Mouse (Mus musculus) forebrain, embryonic 14.5 days (tissue): ENCODE data around the gene Khdrbs1. TPM values are rescaled to one million over a fixed set of nuclear protein-coding genes. Genes with fewer than 3 reads are reported as not detected.

Experiments used
- ATAC-seq: fragments of 200-750 bp; cut with Nextera tagmentation; 2 replicates; pipeline ENCODE4 v1.8.0; 2017; ENCODE audit warnings: mild to moderate bottlenecking, moderate library complexity
- DNase-seq: peaks from one replicate; pipeline ENCODE4 v3.0.0-alpha.2; 2015; ENCODE audit warnings: low spot score
- H3K27ac ChIP-seq: fragments of 300-500 bp; sonication (generic); 2 replicates; pipeline ENCODE4 v1.5.1; 2014; ENCODE audit warnings: low read depth, mild to moderate bottlenecking, control low read depth, low read length, moderate library complexity
- H3K27me3 ChIP-seq: fragments of 300-500 bp; sonication (generic); replicated peaks from 2 replicates; pipeline ENCODE4 v1.6.1; 2014; ENCODE audit warnings: low read length, control low read depth, mixed read lengths; ENCODE audit not compliant: control insufficient read depth, insufficient read depth
- H3K36me3 ChIP-seq: fragments of 300-500 bp; sonication (generic); 2 replicates; pipeline ENCODE4 v1.6.1; 2014; ENCODE audit warnings: low read length, control low read depth; ENCODE audit not compliant: control insufficient read depth, insufficient read depth
- H3K4me1 ChIP-seq: fragments of 300-500 bp; sonication (generic); 2 replicates; pipeline ENCODE4 v1.6.1; 2014; ENCODE audit warnings: antibody characterized with exemption, low read length, control low read depth; ENCODE audit not compliant: control insufficient read depth, insufficient read depth
- H3K4me2 ChIP-seq: fragments of 300-500 bp; sonication (generic); 2 replicates; pipeline ENCODE4 v1.6.1; 2014; ENCODE audit warnings: mild to moderate bottlenecking, control low read depth, low read length
- H3K4me3 ChIP-seq: fragments of 300-500 bp; sonication (generic); 2 replicates; pipeline ENCODE4 v1.5.1; 2014; ENCODE audit warnings: low read depth, low read length, control low read depth
- H3K9ac ChIP-seq: fragments of 300-500 bp; sonication (generic); 2 replicates; pipeline ENCODE4 v1.6.1; 2014; ENCODE audit warnings: mild to moderate bottlenecking, low read length, control low read depth, moderate library complexity
- H3K9me3 ChIP-seq: fragments of 300-500 bp; sonication (generic); replicated peaks from 2 replicates; pipeline ENCODE4 v1.6.1; 2016; ENCODE audit warnings: low read length, control low read depth, mixed read lengths; ENCODE audit not compliant: control insufficient read depth
- WGBS: fragments of 180-500 bp; shearing (Covaris S2); extraction: QIAGEN DNeasy Blood & Tissue Kit; methylation state at CpG from one replicate; pipeline ENCODE4 v1.1.7; 2014; 5-methylcytosine and 5-hydroxymethylcytosine counted together
- polyA plus RNA-seq: library from polyadenylated mRNA; unstranded; fragments of >200 nt; fragmentation: Nextera tagmentation; extraction: Ambion mirVana; gene quantifications from 2 replicates; pipeline ENCODE4 v1.2.1, GENCODE M21; 2014

Gene Khdrbs1
- polyA plus RNA-seq, 1 experiment from 2014 or later, result 133 TPM

DNA sequence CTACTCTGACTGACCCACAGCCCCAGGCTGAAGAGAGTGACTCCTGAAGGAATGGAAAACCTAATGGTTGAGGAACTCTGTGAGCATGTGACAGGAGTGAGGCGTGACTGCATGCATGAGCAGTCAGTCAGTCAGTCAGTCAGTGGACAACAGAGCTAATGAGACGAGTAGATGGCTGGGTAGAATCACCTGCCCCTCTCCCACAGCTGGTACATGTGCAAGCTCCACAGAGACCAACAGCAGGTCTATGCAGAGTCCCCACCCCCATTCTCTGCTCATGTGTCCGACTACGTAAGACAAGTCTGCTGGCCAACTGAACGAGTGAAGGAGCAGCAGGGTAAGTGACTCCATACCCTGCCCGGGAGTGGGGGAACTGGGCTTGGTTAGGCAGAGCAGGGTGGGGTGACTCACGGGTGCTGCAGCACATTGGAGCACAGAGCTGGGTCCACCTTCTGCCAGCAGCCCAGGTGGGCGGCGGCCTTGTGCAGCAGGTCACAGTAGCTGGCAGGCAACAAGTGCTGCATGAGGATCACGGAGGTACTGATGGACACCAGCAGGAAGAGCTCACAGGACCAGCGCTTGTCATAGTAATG lies 58.1 kb downstream of the Khdrbs1 start:
- 89% methylated on average over 11 of the region's 11 CpGs for WGBS
- ATAC-seq, result no peak
- Histone ChIP-seq H3K27ac (no peak overlapping the region), H3K4me3 (no peak overlapping the region), H3K27me3 (no peaks in the 10 kb centered on the region), H3K36me3 (peaks cover 94% of the 10 kb centered on the region), H3K4me1 (no peaks in the 10 kb centered on the region), H3K4me2 (no peak overlapping the region), H3K9ac (no peak overlapping the region), H3K9me3 (no peaks in the 10 kb centered on the region)
- DNase-seq, result no peak

DNA sequence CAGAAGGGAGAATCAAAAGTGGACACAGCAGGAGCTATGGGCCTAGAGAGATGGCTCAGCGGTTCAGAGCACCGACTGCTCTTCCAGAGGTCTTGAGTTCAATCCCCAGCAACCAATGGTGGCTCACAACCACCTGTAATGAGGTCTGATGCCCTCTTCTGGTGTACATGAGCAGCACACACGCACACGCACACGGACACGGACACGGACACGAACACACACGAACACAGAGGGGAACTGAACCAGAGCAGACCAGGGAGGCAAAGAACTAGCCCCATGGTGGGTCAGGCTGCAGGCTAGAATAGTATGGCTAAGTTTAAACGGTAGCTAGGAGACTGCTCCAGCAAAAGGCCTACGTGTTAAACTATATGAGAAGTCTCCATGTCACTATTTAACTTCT lies 60.3 kb downstream of the Khdrbs1 start:
- ATAC-seq, result no peak
- no peaks in the 10 kb centered on the region for H3K27me3 ChIP-seq
- H3K9ac ChIP-seq, result no peak overlapping the region
- H3K4me1 ChIP-seq, result no peaks in the 10 kb centered on the region
- peaks cover 96% of the 10 kb centered on the region for H3K36me3 ChIP-seq
- WGBS, result 93% methylated on average over 11 of the region's 11 CpGs
- no peaks in the 10 kb centered on the region for H3K9me3 ChIP-seq
- DNase-seq, result no peak
- H3K4me2 ChIP-seq, result no peak overlapping the region
- H3K4me3 ChIP-seq, result no peak overlapping the region
- no peak overlapping the region for H3K27ac ChIP-seq

DNA sequence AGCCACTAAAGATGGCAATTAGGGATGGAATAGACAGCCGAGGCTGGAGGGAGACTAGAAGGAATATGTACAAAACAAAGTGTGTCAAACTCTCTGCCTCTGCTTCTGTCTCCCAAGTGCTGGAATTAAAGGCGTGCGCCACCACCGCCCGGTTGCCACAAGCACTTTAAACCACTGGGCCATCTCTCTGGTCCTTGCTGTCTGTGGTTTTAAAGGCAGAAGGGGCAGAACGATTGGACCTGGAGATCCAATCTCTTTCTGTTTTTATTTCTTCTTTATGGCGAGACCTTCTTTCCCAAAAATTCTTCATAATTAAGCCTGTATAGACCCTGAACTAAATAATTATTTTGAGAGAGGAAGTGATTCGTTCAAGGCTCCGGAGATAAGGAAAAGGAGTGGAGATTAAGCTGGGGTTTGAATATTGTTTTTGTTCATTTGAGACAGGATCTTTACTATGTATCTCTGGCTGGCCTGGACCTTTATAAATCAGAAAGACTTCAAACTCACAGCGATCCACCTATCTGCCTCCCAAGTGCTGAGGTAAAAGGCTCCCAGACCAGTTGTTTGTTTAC lies 69.1 kb downstream of the Khdrbs1 start:
- H3K4me2 ChIP-seq, result peak overlapping the region; percentile 97
- peak overlapping the region; percentile 96 for H3K9ac ChIP-seq
- H3K27me3 ChIP-seq, result no peaks in the 10 kb centered on the region
- ATAC-seq, result no peak
- WGBS, result 12% methylated on average over 10 of the region's 10 CpGs
- H3K9me3 ChIP-seq, result no peaks in the 10 kb centered on the region
- peaks cover 3% of the 10 kb centered on the region; the same call in 1 of the 2 replicates for H3K4me1 ChIP-seq
- no peak for DNase-seq
- H3K27ac ChIP-seq, result peak overlapping the region; percentile 58; the same call in 1 of the 2 replicates
- peak overlapping the region; percentile 98 for H3K4me3 ChIP-seq
- peaks cover 29% of the 10 kb centered on the region for H3K36me3 ChIP-seq

DNA sequence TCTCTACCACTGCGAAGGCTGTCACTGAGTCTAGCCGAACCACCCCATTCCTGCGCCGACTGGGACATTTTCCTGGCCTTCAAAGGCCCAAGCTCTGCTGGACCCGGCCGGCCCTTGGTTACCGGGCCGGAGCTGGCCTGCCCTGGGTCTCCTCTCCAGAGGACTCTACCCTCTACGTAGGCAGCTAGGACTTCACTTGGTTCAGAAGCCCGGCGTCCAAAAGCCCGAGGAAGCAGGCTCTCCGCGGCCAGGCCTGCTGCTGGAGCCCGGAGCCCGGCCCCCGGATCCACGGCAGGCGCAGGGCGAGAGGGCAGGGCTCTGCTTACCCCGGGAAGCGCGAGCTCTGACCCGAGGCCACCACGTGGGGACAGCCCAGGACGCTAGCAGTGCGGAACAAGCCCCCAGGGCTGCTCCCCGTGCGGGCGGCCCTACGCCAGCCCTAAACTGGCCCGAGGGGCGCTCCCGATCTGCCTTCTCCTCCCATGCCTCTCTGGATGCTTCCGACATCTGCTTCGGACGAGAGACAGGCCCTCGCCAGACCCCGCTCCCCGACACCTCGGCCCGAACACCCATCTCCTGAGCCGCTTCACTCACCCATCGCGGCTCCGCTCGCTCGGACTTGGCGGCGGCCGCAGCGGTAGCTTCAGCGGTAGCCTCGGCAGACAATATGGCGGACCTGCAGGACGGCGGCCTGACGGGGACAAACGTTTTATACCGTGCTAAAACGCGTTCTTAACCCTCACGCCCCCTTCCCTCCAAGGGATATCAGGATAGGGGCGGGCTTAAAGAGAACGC lies 69.8 kb downstream of the Khdrbs1 start, which contains the start of gene Kpna6:
Gene Kpna6 (minus strand): TSS at position 685 of the 795 bp plus-strand sequence.
- ATAC-seq (peak; percentile 94), DNase-seq (peak; percentile 95)
- H3K27ac ChIP-seq, result peak within 1 kb of the TSS; percentile 88
- H3K4me2 ChIP-seq, result peak within 1 kb of the TSS; percentile 97
- under 1% methylated on average over 65 of the region's 65 CpGs for WGBS
- peaks cover 24% of the 10 kb centered on the region for H3K36me3 ChIP-seq
- H3K4me1 ChIP-seq, result peaks cover 3% of the 10 kb centered on the region; the same call in 1 of the 2 replicates
- H3K4me3 ChIP-seq, result peak within 1 kb of the TSS; percentile 98
- peak within 1 kb of the TSS; percentile 96 for H3K9ac ChIP-seq
- no peaks in the 10 kb centered on the region for H3K27me3 ChIP-seq
- no peaks in the 10 kb centered on the region for H3K9me3 ChIP-seq

DNA sequence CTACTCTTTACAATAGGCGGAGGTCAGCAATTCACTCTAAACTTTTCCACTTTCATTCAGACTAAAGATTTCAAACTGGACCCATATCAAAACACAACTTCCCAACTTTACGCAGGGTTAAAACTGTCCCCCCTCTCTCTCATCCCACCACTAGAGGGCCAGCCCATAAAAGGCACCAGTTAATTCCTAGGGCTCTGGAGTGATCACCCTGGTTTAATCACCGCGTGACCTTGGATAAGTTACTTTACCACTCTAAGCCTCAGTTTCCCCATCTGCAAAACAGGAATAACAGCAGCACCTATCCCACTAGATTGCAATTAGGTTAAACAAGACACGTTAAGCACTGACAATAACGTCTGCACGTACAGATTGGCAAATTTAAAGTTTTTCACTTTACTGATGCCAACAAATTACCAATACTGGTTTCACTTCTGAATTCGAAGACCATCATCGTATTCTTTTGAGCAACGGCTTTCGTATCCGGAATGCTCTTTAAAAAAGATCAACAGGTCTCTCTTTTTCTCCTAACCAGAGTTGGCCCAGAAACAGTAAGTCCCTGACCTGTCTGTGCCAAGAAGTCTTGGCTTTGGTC lies 70.5 kb downstream of the Khdrbs1 start:
- H3K27me3 ChIP-seq, result no peaks in the 10 kb centered on the region
- H3K9ac ChIP-seq, result peak overlapping the region; percentile 96
- ATAC-seq (no peak), DNase-seq (peak; percentile 75)
- peak overlapping the region; percentile 97 for H3K4me2 ChIP-seq
- 7% methylated on average over 12 of the region's 12 CpGs for WGBS
- H3K9me3 ChIP-seq, result no peaks in the 10 kb centered on the region
- peaks cover 19% of the 10 kb centered on the region for H3K36me3 ChIP-seq
- peaks cover 3% of the 10 kb centered on the region; the same call in 1 of the 2 replicates for H3K4me1 ChIP-seq
- peak overlapping the region; percentile 98 for H3K4me3 ChIP-seq
- peak overlapping the region; percentile 88; the same call in 1 of the 2 replicates for H3K27ac ChIP-seq

DNA sequence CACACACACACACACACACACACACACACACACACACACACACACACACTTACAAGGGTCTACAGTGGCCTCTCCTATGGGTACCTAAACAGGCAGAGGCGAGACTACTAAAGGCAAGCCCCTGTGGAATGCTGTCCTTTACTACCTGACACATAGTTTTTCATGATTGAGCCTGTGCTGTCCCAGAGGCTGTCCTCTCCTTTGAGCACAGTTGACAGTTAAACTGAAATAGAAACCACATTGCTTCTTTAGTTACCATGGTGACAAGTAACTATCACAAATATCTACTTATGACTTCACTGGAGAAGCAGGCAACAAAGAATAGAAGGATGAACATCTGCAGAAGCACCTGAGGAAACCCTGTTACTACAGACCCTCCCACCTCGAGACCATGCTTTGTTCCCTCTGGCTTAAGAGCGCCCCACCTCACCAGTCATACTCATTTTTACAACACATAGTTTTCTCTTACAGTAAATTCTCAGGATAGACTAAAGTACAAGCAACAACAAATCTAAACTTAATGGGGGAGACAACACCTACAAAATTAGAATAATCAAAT lies 79.8 kb downstream of the Khdrbs1 start:
- peaks cover 51% of the 10 kb centered on the region for H3K36me3 ChIP-seq
- ATAC-seq, result no peak
- WGBS, result 84% methylated on average over 3 of the region's 3 CpGs
- H3K4me2 ChIP-seq, result no peak overlapping the region
- H3K27ac ChIP-seq, result no peak overlapping the region
- no peak for DNase-seq
- H3K9me3 ChIP-seq, result no peaks in the 10 kb centered on the region
- no peaks in the 10 kb centered on the region for H3K4me1 ChIP-seq
- H3K27me3 ChIP-seq, result no peaks in the 10 kb centered on the region
- H3K9ac ChIP-seq, result no peak overlapping the region
- no peak overlapping the region for H3K4me3 ChIP-seq

DNA sequence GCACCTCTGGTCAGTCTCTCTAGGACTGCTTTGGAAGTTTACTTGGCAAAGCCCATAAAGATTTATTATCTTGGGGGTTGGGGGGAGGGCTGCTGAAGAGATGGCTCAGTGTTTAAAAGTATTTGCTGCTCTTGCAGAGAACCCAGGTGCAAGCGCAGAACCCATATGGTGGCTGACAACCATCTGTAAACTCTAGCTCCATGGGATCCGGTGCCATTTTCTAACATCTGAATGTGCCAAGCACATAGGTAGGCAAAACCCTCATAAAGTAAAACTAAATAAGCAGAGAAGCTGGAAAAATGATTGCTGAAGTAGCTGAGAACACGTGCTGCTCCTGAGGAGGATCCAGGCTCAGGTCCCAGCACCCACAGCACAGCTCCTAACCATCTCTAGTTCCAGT lies 80.5 kb downstream of the Khdrbs1 start:
- H3K4me3 ChIP-seq, result no peak overlapping the region
- peaks cover 56% of the 10 kb centered on the region for H3K36me3 ChIP-seq
- WGBS, result 91% methylated on average over 3 of the region's 3 CpGs
- DNase-seq (no peak), ATAC-seq (no peak)
- H3K4me1 ChIP-seq, result no peaks in the 10 kb centered on the region
- no peak overlapping the region for H3K27ac ChIP-seq
- H3K9me3 ChIP-seq, result no peaks in the 10 kb centered on the region
- H3K9ac ChIP-seq, result no peak overlapping the region
- H3K27me3 ChIP-seq, result no peaks in the 10 kb centered on the region
- no peak overlapping the region for H3K4me2 ChIP-seq

DNA sequence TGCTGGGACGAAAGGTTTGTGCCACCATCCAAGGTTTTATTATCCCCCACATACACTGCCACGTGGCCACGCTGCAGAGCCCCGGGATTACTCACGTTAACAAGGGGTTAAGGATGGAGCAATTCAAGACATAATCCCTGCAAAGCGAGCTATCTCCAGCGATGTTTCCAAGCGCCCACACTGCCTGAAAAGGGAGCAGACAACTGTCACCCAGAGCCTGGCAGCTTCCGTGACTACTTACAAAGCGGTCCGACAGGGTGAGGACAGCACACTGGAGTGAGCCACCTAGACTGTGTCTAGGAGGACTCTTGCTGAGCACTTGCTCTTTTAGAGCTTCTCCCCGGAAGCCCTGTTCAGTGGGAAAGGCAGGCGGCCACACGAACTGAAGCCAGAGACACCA lies 87.3 kb downstream of the Khdrbs1 start:
- Histone ChIP-seq H3K36me3 (peaks cover 94% of the 10 kb centered on the region), H3K9ac (no peak overlapping the region), H3K27me3 (no peaks in the 10 kb centered on the region), H3K9me3 (no peaks in the 10 kb centered on the region), H3K4me1 (no peaks in the 10 kb centered on the region), H3K4me3 (no peak overlapping the region), H3K4me2 (no peak overlapping the region), H3K27ac (no peak overlapping the region)
- DNase-seq (no peak), ATAC-seq (no peak)
- WGBS, result 91% methylated on average over 14 of the region's 14 CpGs
